Mouse (Mus musculus): ENCODE measurements around the gene Sart3.

DNA sequence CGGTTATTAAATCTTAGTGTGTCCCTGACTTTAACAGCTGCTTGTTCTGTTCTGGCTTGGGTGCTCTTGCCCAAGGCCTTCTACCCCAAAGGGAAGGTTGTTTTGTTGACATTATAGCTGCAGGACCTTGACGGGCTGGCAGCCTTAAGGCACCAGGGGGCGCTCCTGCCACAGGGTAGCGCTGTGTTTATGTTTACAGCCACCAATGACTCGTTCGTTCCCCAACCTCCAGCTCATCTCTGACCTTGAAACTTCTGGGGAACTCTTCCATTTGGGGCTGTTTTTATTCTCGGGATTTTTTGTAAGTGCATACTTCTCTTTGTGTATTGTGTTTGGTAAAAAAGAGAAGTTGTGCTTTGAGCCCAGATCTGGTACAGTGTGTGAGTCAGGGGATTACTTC is 1.4 kb upstream of the Sart3 start:
- TF ChIP-seq CTCF (IDR thresholded peaks at IDR 0.05; ENCODE audit: low read depth) = peak; percentile 92
- TF ChIP-seq EP300 (IDR thresholded peaks at IDR 0.05; ENCODE audit: low read depth) = no peak

Data from heart, postnatal 0 days (tissue).